Mouse (Mus musculus) C2C12 (cell line): ENCODE results near the gene Nme7.

Experiments used
- CEBPB ChIP-seq: IDR thresholded peaks from one replicate; pipeline ENCODE4 v1.6.1; 2011; ENCODE audit warnings: low read depth, mild to moderate bottlenecking, control low read depth, moderate library complexity
- CTCF ChIP-seq: IDR thresholded peaks from one replicate; pipeline ENCODE4 v1.5.1; 2011; ENCODE audit not compliant: control insufficient read depth, insufficient read depth, insufficient read length
- MAX ChIP-seq: IDR thresholded peaks from one replicate; pipeline ENCODE4 v1.6.1; 2011; ENCODE audit warnings: mild to moderate bottlenecking, control low read depth
- MYOG ChIP-seq: IDR thresholded peaks from one replicate; pipeline ENCODE4 v1.6.1; 2011; ENCODE audit not compliant: control insufficient read depth, insufficient read length; ENCODE audit errors: extremely low read depth

DNA sequence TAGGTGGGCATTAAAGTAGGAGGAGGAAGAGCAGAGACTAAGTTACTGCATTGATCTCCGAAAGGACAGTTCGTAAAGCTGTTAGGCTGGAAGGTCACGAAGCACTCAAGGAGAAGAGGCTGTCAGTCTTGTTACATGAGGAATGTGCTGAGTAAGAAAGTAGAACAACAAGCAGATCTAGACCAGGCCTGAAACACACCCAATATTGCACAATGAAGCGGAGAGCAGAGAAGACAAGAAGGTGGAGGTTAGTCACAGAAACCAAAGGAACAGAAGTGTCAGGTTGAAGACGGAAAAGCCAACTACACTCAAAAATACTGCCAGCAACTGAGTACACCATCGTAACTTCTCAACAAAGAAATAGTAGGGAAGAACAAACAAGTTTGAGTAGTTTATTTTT, 9.8 kb upstream of the Nme7 start:
- TF ChIP-seq CTCF = no peak
- no peak for TF ChIP-seq MYOG
- no peak for TF ChIP-seq MAX
- TF ChIP-seq CEBPB = no peak
